Mouse (Mus musculus): ENCODE measurements at regions not wholly inside any gene's neighbourhood (a gene's known extent, or its start where the extent isn't known, plus 50 kb on each side); places are given as distances from the start of the nearest gene placed in this dataset.

DNA sequence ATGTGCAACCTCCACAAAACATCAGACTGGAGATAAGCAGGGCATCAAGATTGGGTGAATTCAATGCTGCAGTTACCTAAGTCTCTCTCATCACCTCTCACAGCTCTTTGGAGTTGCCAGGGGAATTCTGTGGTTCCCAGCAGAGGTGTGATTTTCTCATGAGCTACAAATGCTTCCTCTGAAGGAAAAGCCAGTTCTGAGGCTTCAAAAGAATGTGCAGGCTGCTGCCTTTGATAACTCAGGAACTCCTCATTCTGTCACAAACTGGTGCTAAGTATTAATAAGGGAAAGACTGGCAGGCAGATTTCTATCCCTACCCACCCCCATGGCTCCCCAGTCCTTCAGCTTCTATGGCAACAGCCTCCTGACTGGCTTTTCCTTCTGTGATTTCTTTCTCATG lies 243.8 kb upstream of the Gria1 start:
- no peaks in the 10 kb centered on the region for H3K4me1 ChIP-seq (ENCODE audit: control insufficient read depth in 1 of 2, insufficient read depth in 2 of 2, low read length in 2 of 2)
- no peak overlapping the region for H3K4me3 ChIP-seq (ENCODE audit: control insufficient read depth in 1 of 2, insufficient read depth in 1 of 2, low read depth in 2 of 2, low read length in 2 of 2)
- H3K9ac ChIP-seq (ENCODE audit: control insufficient read depth, low read depth, low read length, poor library complexity, severe bottlenecking) = no peak overlapping the region
- H3K27me3 ChIP-seq (ENCODE audit: control insufficient read depth in 1 of 2, insufficient read depth in 2 of 2, low read length in 2 of 2) = no peaks in the 10 kb centered on the region
- no peak for TF ChIP-seq GATA1 (IDR thresholded peaks at IDR 0.05; ENCODE audit: low read depth, low read length)
- no peak for TF ChIP-seq SMC3 (IDR thresholded peaks at IDR 0.05; ENCODE audit: low read depth, low read length)
- TF ChIP-seq MXI1 (IDR thresholded peaks at IDR 0.05; ENCODE audit: low read depth, low read length) = no peak
- no peak for TF ChIP-seq GABPA (IDR thresholded peaks at IDR 0.05; ENCODE audit: low read depth, low read length)
- TF ChIP-seq ZMIZ1 (IDR thresholded peaks at IDR 0.05; ENCODE audit: low read depth, low read length) = no peak
- TF ChIP-seq RAD21 (IDR thresholded peaks at IDR 0.05; ENCODE audit: low read depth, low read length) = no peak
- TF ChIP-seq POLR2AphosphoS2 (IDR thresholded peaks at IDR 0.05; ENCODE audit: low read length) = no peak
- no peak for TF ChIP-seq ETS1 (IDR thresholded peaks at IDR 0.05; ENCODE audit: low read depth, low read length)
- TF ChIP-seq SIN3A (IDR thresholded peaks at IDR 0.05; ENCODE audit: low read length) = no peak
- no peak for TF ChIP-seq ZKSCAN1 (IDR thresholded peaks at IDR 0.05; ENCODE audit: low read depth, low read length)
- no peak for TF ChIP-seq CHD2 (IDR thresholded peaks at IDR 0.05; ENCODE audit: low read length)
- TF ChIP-seq MEF2A (IDR thresholded peaks at IDR 0.05; ENCODE audit: extremely low read depth, insufficient replicate concordance, low read depth, low read length, poor library complexity, severe bottlenecking) = no peak
- TF ChIP-seq ZNF384 (IDR thresholded peaks at IDR 0.05; ENCODE audit: low read depth, low read length) = no peak
- no peak for TF ChIP-seq POLR2A (IDR thresholded peaks at IDR 0.05; ENCODE audit: control insufficient read depth in 1 of 2, insufficient read depth in 1 of 2, low read depth in 1 of 2, low read length in 2 of 2, poor library complexity in 1 of 2)
- no peak for TF ChIP-seq BHLHE40 (IDR thresholded peaks at IDR 0.05; ENCODE audit: borderline replicate concordance, low read depth, low read length)
- TF ChIP-seq MAZ (IDR thresholded peaks at IDR 0.05; ENCODE audit: low read depth, low read length) = no peak
- TF ChIP-seq NELFE (IDR thresholded peaks at IDR 0.05; ENCODE audit: low read depth, low read length) = no peak
- H3K79me2 ChIP-seq (ENCODE audit: control insufficient read depth, insufficient read depth, low read length, poor library complexity) = no peaks in the 10 kb centered on the region
- no peak for DNase-seq (ENCODE audit: low read depth, low spot score)
- H3K9me3 ChIP-seq (replicated peaks; ENCODE audit: insufficient read depth, low read length) = no peaks in the 10 kb centered on the region
- H3K27ac ChIP-seq (ENCODE audit: control insufficient read depth, low read depth, low read length) = no peak overlapping the region
- H3K36me3 ChIP-seq (ENCODE audit: control insufficient read depth in 1 of 2, insufficient read depth in 2 of 2, low read length in 2 of 2) = no peaks in the 10 kb centered on the region

DNA sequence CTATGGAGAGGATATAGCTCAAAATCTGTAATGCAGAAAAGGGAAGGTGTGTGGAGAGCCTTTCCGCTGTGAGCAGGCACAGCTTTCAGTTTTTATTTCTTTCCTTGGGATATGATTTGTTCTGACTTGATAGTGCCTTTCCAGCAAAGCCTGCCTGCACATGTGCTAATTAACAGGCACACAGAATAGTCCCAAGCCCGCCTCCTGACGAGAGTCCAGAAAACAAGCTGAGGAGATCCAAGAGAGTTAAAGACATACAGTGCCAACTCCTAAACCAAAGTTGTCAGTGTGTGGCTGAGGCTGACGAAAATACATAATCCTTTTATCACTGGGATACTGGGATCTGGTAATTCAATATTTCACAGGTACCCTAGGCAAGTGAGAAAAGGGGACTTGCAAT lies 224.8 kb upstream of the Gria1 start:
- Histone ChIP-seq H3K9me3 (replicated peaks; ENCODE audit: insufficient read depth, low read length) (no peaks in the 10 kb centered on the region), H3K79me2 (ENCODE audit: control insufficient read depth, insufficient read depth, low read length, poor library complexity) (no peaks in the 10 kb centered on the region)

More for the DNA sequence above, 224.8 kb upstream of the Gria1 start:
- no peak for DNase-seq (ENCODE audit: low read depth, low spot score)
- Histone ChIP-seq H3K4me1 (ENCODE audit: control insufficient read depth in 1 of 2, insufficient read depth in 2 of 2, low read length in 2 of 2) (no peaks in the 10 kb centered on the region), H3K36me3 (ENCODE audit: control insufficient read depth in 1 of 2, insufficient read depth in 2 of 2, low read length in 2 of 2) (no peaks in the 10 kb centered on the region), H3K27ac (ENCODE audit: control insufficient read depth, low read depth, low read length) (no peak overlapping the region), H3K9ac (ENCODE audit: control insufficient read depth, low read depth, low read length, poor library complexity, severe bottlenecking) (no peak overlapping the region), H3K4me3 (ENCODE audit: control insufficient read depth in 1 of 2, insufficient read depth in 1 of 2, low read depth in 2 of 2, low read length in 2 of 2) (no peak overlapping the region), H3K27me3 (ENCODE audit: control insufficient read depth in 1 of 2, insufficient read depth in 2 of 2, low read length in 2 of 2) (no peaks in the 10 kb centered on the region)
- no peak for TF ChIP-seq CHD2 (IDR thresholded peaks at IDR 0.05; ENCODE audit: low read length)
- no peak for TF ChIP-seq GABPA (IDR thresholded peaks at IDR 0.05; ENCODE audit: low read depth, low read length)
- no peak for TF ChIP-seq ETS1 (IDR thresholded peaks at IDR 0.05; ENCODE audit: low read depth, low read length)
- no peak for TF ChIP-seq BHLHE40 (IDR thresholded peaks at IDR 0.05; ENCODE audit: borderline replicate concordance, low read depth, low read length)
- TF ChIP-seq USF2 (IDR thresholded peaks at IDR 0.05; ENCODE audit: borderline replicate concordance in 1 of 2, insufficient read depth in 1 of 2, low read depth in 1 of 2, low read length in 2 of 2) = no peak
- no peak for TF ChIP-seq E2F4 (IDR thresholded peaks at IDR 0.05; ENCODE audit: borderline replicate concordance, low read depth, low read length)
- TF ChIP-seq USF1 (IDR thresholded peaks at IDR 0.05; ENCODE audit: low read depth, low read length) = no peak
- TF ChIP-seq GATA1 (IDR thresholded peaks at IDR 0.05; ENCODE audit: low read depth, low read length) = no peak
- TF ChIP-seq CHD1 (IDR thresholded peaks at IDR 0.05; ENCODE audit: low read depth, low read length) = no peak
- no peak for TF ChIP-seq CTCF (IDR thresholded peaks at IDR 0.05 in 2 of 3, conservative IDR thresholded peaks at IDR 0.05 in 1 of 3; ENCODE audit: control insufficient read depth in 1 of 3, insufficient read depth in 1 of 3, low read depth in 2 of 3, low read length in 3 of 3, poor library complexity in 1 of 3, severe bottlenecking in 1 of 3)
- no peak for TF ChIP-seq MXI1 (IDR thresholded peaks at IDR 0.05; ENCODE audit: low read depth, low read length)
- no peak for TF ChIP-seq HCFC1 (IDR thresholded peaks at IDR 0.05; ENCODE audit: low read depth, low read length)
- TF ChIP-seq POLR2AphosphoS5 (IDR thresholded peaks at IDR 0.05; ENCODE audit: borderline replicate concordance, low read depth, low read length) = no peak

Measured in MEL (cell line).